Mouse (Mus musculus) left cerebral cortex, adult 8-10 months (tissue): ENCODE data around the gene Xrcc6. TPM values are rescaled to one million over a fixed set of nuclear protein-coding genes. Genes with fewer than 3 reads are reported as not detected.

Experiments used
- DNase-seq, 2 experiments: peaks; one replicate each; pipeline ENCODE4 v3.0.0; 2022; ENCODE audit warnings: low spot score in 2 of 2
- total RNA-seq, 4 experiments: library from RNA; stranded (reverse); gene quantifications; 2 replicates each; pipeline ENCODE4 v1.2.4; 2022

Gene Xrcc6
- total RNA-seq, 4 experiments from 2014 or later: 21.9 to 28.5 (median 26.0) TPM

GRCm38 (mm10) chr15:82019288-82019687, 31.7 kb downstream of the Xrcc6 start:
- no peak for DNase-seq

GRCm38 (mm10) chr15:82022535-82023088, 35.0 kb downstream of the Xrcc6 start:
- no peak for DNase-seq

GRCm38 (mm10) chr15:82023965-82024635, 36.5 kb downstream of the Xrcc6 start:
- DNase-seq: no peak

GRCm38 (mm10) chr15:82027276-82027675, 39.6 kb downstream of the Xrcc6 start:
- no peak for DNase-seq

GRCm38 (mm10) chr15:82027726-82028125, 40.1 kb downstream of the Xrcc6 start:
- no peak for DNase-seq

GRCm38 (mm10) chr15:82032386-82032785, 44.8 kb downstream of the Xrcc6 start:
- DNase-seq: no peak

GRCm38 (mm10) chr15:82033762-82034161, 46.1 kb downstream of the Xrcc6 start, which contains the start of gene Desi1:
Gene Desi1, minus strand, starts transcription at chr15:82033862.
- no peak for DNase-seq

GRCm38 (mm10) chr15:82035904-82036689, 48.5 kb downstream of the Xrcc6 start:
- no peak for DNase-seq

- DNase-seq: no peak
Observed at GRCm38 (mm10) chr15:82040650-82041049, 53.0 kb downstream of the Xrcc6 start.

- DNase-seq: no peak
Observed at GRCm38 (mm10) chr15:82044166-82044784, 56.6 kb downstream of the Xrcc6 start.

GRCm38 (mm10) chr15:82046246-82046891, 58.7 kb downstream of the Xrcc6 start:
- DNase-seq: no peak

- DNase-seq: peak; percentile 85 to 86
Observed at GRCm38 (mm10) chr15:82047080-82047883, 59.6 kb downstream of the Xrcc6 start, which contains the start of gene Snu13. Gene Snu13, minus strand, starts transcription at chr15:82047598.

GRCm38 (mm10) chr15:82052544-82052943, 64.9 kb downstream of the Xrcc6 start:
- no peak for DNase-seq

- no peak for DNase-seq
Observed at GRCm38 (mm10) chr15:82058719-82059201, 71.1 kb downstream of the Xrcc6 start, which contains the start of gene 4930407I10Rik. Gene 4930407I10Rik, plus strand, starts transcription at chr15:82059151.

GRCm38 (mm10) chr15:82063909-82064308, 76.3 kb downstream of the Xrcc6 start:
- no peak for DNase-seq

- DNase-seq: peak in 1 of 2 experiments; percentile 42
Observed at GRCm38 (mm10) chr15:82065511-82065910, 77.9 kb downstream of the Xrcc6 start.

- no peak for DNase-seq
Observed at GRCm38 (mm10) chr15:82069898-82070297, 82.3 kb downstream of the Xrcc6 start, which contains the start of gene Mei1. Gene Mei1, plus strand, starts transcription at chr15:82069996.

GRCm38 (mm10) chr15:82071816-82072469, 84.3 kb downstream of the Xrcc6 start:
- peak in 1 of 2 experiments; percentile 36 for DNase-seq

GRCm38 (mm10) chr15:82073490-82073889, 85.9 kb downstream of the Xrcc6 start:
- no peak for DNase-seq
